In genomic region chr19:42613116-42613515, GRCm38 (mm10) we compare ENCODE assay signal across 8 mouse cellular contexts. TPM values are rescaled to one million over a fixed set of nuclear protein-coding genes. Genes with fewer than 3 reads are reported as not detected.
A peak's percentile ranks its signal among the peaks of the same experiment; 100 is the strongest.
DNase-seq lines count a peak whose midpoint lies in the region; ATAC-seq and TF ChIP-seq lines count a peak whose summit lies in the region.

No protein-coding gene starts in this region.

- 28% methylated on average over 7 of the region's 7 CpGs for WGBS in forebrain, embryonic 14.5 days
- whole genome bisulfite sequencing in midbrain, postnatal 0 days: 30% methylated on average over 7 of the region's 7 CpGs

- no peaks in the 10 kb centered on the region for H3K9me3 ChIP-seq in forebrain, embryonic 14.5 days (replicated peaks; ENCODE audit: control insufficient read depth, low read length)
- H3K9me3 ChIP-seq in midbrain, postnatal 0 days (ENCODE audit: low read length): no peaks in the 10 kb centered on the region

- peak; percentile 32 for DNase-seq in gastrocnemius, postnatal 14 days
- DNase-seq in gastrocnemius, postnatal 4 days (ENCODE audit: low spot score in 2 of 2): no peak
- no peak for DNase-seq in forebrain, embryonic 14.5 days (ENCODE audit: low spot score)
- peak; percentile 38 for DNase-seq in kidney, adult 9 months
- no peak for DNase-seq in midbrain, postnatal 0 days (ENCODE audit: low spot score)
- no peak for DNase-seq in ovary, adult 18-20 months (ENCODE audit: low spot score)
- DNase-seq in adrenal gland, adult (ENCODE audit: inconsistent age in 2 of 2, low spot score in 1 of 2): no peak

- H3K36me3 ChIP-seq in forebrain, embryonic 14.5 days (ENCODE audit: control insufficient read depth, insufficient read depth, low read length): no peaks in the 10 kb centered on the region
- no peaks in the 10 kb centered on the region for H3K36me3 ChIP-seq in midbrain, postnatal 0 days (ENCODE audit: insufficient read depth, low read length)

- H3K27ac ChIP-seq in forebrain, embryonic 14.5 days (ENCODE audit: low read depth, low read length): no peak overlapping the region
- no peak overlapping the region for H3K27ac ChIP-seq in midbrain, postnatal 0 days (ENCODE audit: low read depth, low read length)

- intact Hi-C loops in gastrocnemius, postnatal 14 days (cut with DNase I; ENCODE audit: low total_unique reads): no loop called here

- H3K27me3 ChIP-seq in forebrain, embryonic 14.5 days (replicated peaks; ENCODE audit: control insufficient read depth, insufficient read depth, low read length): peaks cover 2% of the 10 kb centered on the region; the same call in 1 of the 2 replicates
- peaks cover 15% of the 10 kb centered on the region for H3K27me3 ChIP-seq in midbrain, postnatal 0 days (ENCODE audit: insufficient read depth, low read length)

- TF ChIP-seq CTCF in midbrain, postnatal 0 days (IDR thresholded peaks at IDR 0.05): no peak

- ATAC-seq in forebrain, embryonic 14.5 days: no peak
- ATAC-seq in midbrain, postnatal 0 days (ENCODE audit: low FRiP score): no peak
- no peak for ATAC-seq in megakaryocyte progenitor cell, adult 5-6 weeks (replicated peaks; ENCODE audit: poor library complexity)

- H3K4me3 ChIP-seq in forebrain, embryonic 14.5 days (ENCODE audit: low read depth, low read length): peak overlapping the region; percentile 24; the same call in 1 of the 2 replicates
- peak overlapping the region; percentile 28; the same call in 1 of the 2 replicates for H3K4me3 ChIP-seq in midbrain, postnatal 0 days (ENCODE audit: low read depth, low read length)

- peak overlapping the region; percentile 57 for H3K4me2 ChIP-seq in forebrain, embryonic 14.5 days (ENCODE audit: low read length)
- H3K4me2 ChIP-seq in midbrain, postnatal 0 days (ENCODE audit: low read depth, low read length, poor library complexity, severe bottlenecking): peak overlapping the region; percentile 51; the same call in 1 of the 2 replicates

- H3K9ac ChIP-seq in forebrain, embryonic 14.5 days (ENCODE audit: low read length): no peak overlapping the region
- H3K9ac ChIP-seq in midbrain, postnatal 0 days (replicated peaks; ENCODE audit: low read length, poor library complexity, severe bottlenecking): no peak overlapping the region

- H3K4me1 ChIP-seq in forebrain, embryonic 14.5 days (ENCODE audit: control insufficient read depth, insufficient read depth, low read length): peaks cover 5% of the 10 kb centered on the region
- peaks cover 3% of the 10 kb centered on the region; the same call in 1 of the 2 replicates for H3K4me1 ChIP-seq in midbrain, postnatal 0 days (ENCODE audit: insufficient read depth, low read length)

RNA-seq across cellular contexts. Expression of gene Loxl4, which starts 0.5 kb away (rescaled TPM):
- 1 to 10 TPM; 2.5 to 3.1 TPM for total RNA-seq in gastrocnemius, postnatal 14 days (2021)
- 1 to 10 TPM; 1.5 to 2.4 TPM for total RNA-seq in gastrocnemius, postnatal 4 days (2021)
- 0.07 and 0.13 TPM in 2 replicates for polyA plus RNA-seq in forebrain, embryonic 14.5 days (2014; fragmentation: Nextera tagmentation; extraction: Ambion mirVana)
- total RNA-seq in midbrain, postnatal 0 days (2014; rRNA removed): 0.24 and 0.27 TPM in 2 replicates
- 0.10 and 0.11 TPM in 2 replicates for polyA plus RNA-seq in midbrain, postnatal 0 days (2015; fragmentation: Nextera tagmentation; extraction: Ambion mirVana)
- total RNA-seq in megakaryocyte progenitor cell, adult 5-6 weeks (2015): not detected in 2 replicates
- total RNA-seq in megakaryocyte progenitor cell, adult 5-6 weeks (2017): 0.03 TPM in 1 of 2 replicates, not detected in the other

Comparison
In these comparisons a context has a peak if more than half of its experiments do, and no peak if none do; other contexts are left out.
1. DNase-seq: peak in gastrocnemius, postnatal 14 days (single experiment) and kidney, adult 9 months (single experiment); none in gastrocnemius, postnatal 4 days (0 of 2), forebrain, embryonic 14.5 days (single experiment), midbrain, postnatal 0 days (single experiment), ovary, adult 18-20 months (single experiment) and adrenal gland, adult (0 of 2).